Mouse (Mus musculus) heart, embryonic 12.5 days (tissue): ENCODE measurements at regions not wholly inside any gene's neighbourhood (a gene's known extent, or its start where the extent isn't known, plus 50 kb on each side); places are given as distances from the start of the nearest gene placed in this dataset.

Source experiments
- ATAC-seq: fragments of 200-750 bp; cut with Nextera tagmentation; 2 replicates; pipeline ENCODE4 v1.8.0; 2017; ENCODE audit warnings: moderate TSS enrichment, moderate library complexity; ENCODE audit not compliant: insufficient number of reproducible peaks, low FRiP score
- H3K27ac ChIP-seq: fragments of 300-500 bp; sonication (generic); 2 replicates; pipeline ENCODE4 v1.5.1; 2016; ENCODE audit warnings: mild to moderate bottlenecking, moderate library complexity; ENCODE audit not compliant: poor library complexity, severe bottlenecking
- H3K27me3 ChIP-seq: fragments of 300-500 bp; sonication (generic); replicated peaks from 2 replicates; pipeline ENCODE4 v1.6.1; 2016; ENCODE audit warnings: mild to moderate bottlenecking, moderate library complexity
- H3K36me3 ChIP-seq: fragments of 300-500 bp; sonication (generic); 2 replicates; pipeline ENCODE4 v1.6.1; 2016; ENCODE audit warnings: mild to moderate bottlenecking, moderate library complexity
- H3K4me1 ChIP-seq: fragments of 300-500 bp; sonication (generic); replicated peaks from 2 replicates; pipeline ENCODE4 v1.6.1; 2016; ENCODE audit warnings: mild to moderate bottlenecking
- H3K4me2 ChIP-seq: fragments of 300-500 bp; sonication (generic); 2 replicates; pipeline ENCODE4 v1.6.1; 2016; ENCODE audit warnings: mild to moderate bottlenecking, moderate library complexity
- H3K4me3 ChIP-seq: fragments of 300-500 bp; sonication (generic); 2 replicates; pipeline ENCODE4 v1.5.1; 2016; ENCODE audit warnings: mild to moderate bottlenecking
- H3K9ac ChIP-seq: fragments of 300-500 bp; sonication (generic); 2 replicates; pipeline ENCODE4 v1.6.1; 2016; ENCODE audit warnings: mild to moderate bottlenecking, moderate library complexity
- H3K9me3 ChIP-seq: fragments of 300-500 bp; sonication (generic); replicated peaks from 2 replicates; pipeline ENCODE4 v1.6.1; 2016; ENCODE audit warnings: mild to moderate bottlenecking, moderate library complexity
- WGBS: fragments of 180-500 bp; shearing (Covaris S2); methylation state at CpG from one replicate; pipeline ENCODE4 v1.1.7; 2016; 5-methylcytosine and 5-hydroxymethylcytosine counted together

DNA sequence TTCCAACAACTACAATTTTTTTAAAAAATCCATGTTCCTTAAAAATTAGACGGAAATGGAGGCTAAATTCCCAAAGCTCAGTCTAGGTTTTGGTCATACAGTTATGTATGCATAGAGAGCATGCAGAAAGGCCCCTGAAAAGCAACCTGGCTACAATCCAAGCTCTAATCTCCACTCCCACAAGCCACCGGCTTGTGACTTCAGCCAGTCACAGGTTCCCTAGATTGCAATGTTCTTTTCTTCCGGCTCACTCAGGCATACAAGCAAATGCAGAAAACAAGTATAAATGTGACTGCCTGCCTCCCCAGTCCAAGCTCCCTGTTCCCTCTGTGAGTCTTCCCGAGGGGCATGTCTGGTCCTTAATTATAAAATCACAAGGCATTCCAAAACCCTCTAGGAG lies 171.2 kb upstream of the Pou3f3 start:
- H3K27me3 ChIP-seq = no peaks in the 10 kb centered on the region
- ATAC-seq = no peak
- 0 out of 2 replicates have a peak, but pooled peaks cover 8% of the 10 kb centered on the region for H3K4me1 ChIP-seq
- H3K36me3 ChIP-seq = no peaks in the 10 kb centered on the region
- no peaks in the 10 kb centered on the region for H3K9me3 ChIP-seq
- 41% methylated on average over 4 of the region's 4 CpGs for WGBS
- H3K27ac ChIP-seq = no peak overlapping the region
- H3K9ac ChIP-seq = no peak overlapping the region
- no peak overlapping the region for H3K4me2 ChIP-seq
- H3K4me3 ChIP-seq = no peak overlapping the region

DNA sequence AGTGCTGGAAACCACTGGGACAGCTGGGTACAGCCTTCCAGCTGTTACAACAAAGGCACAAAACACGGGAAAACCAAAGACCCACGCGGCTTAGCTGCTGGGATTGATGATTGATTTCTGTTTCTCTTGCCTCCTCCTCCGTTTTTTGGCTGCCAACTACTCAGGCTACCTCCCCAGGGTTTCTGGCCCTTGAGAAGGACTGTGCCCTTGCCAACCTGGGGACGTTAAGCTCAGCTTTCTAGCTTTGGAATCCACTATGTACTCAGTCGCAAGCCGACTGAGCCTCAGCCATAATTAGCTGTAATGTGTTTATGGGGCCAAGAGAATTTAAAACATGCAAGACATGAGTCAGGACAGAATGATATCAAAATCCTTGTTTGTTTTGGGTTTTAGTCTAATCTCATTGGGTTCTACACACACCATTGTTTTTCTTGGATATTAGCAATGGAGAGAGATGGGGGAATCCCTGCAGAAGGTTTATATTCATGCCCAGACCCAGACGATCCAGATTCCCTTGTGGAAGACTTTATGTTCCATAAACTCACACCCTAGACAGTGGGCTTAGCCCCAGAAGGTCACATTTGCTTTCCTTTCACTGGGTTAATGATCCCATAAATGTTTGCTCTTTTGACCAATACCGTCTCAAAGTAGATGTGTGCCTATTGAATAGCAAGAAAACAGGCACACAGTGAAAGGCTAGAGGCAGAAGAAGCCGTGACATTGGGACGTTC lies 167.7 kb upstream of the Pou3f3 start:
- Histone ChIP-seq H3K36me3 (no peaks in the 10 kb centered on the region), H3K9ac (no peak overlapping the region), H3K4me3 (no peak overlapping the region), H3K4me1 (0 out of 2 replicates have a peak, but pooled peaks cover 8% of the 10 kb centered on the region), H3K27ac (no peak overlapping the region), H3K9me3 (no peaks in the 10 kb centered on the region), H3K27me3 (no peaks in the 10 kb centered on the region), H3K4me2 (no peak overlapping the region)
- 64% methylated on average over 11 of the region's 11 CpGs for WGBS
- ATAC-seq = no peak

DNA sequence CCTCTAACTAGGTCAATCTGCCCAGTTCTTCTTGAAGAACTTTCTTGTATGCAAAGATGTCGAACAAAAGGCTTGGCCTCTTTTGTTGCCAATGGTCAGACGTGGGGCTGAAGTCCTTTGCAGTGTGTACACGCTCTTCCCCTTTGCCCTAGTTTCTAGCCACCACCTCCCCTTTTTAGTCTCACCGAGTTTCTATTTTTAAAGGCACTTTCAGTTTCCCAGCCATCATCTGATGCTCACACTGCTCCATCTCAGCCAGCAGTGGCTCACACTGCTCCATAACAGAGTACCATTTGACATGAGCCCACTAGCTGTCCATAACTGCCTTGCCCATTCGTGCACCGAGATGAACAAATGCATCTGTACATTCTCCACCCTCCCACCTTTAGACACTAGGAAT lies 162.7 kb upstream of the Pou3f3 start:
- H3K27ac ChIP-seq = no peak overlapping the region
- no peaks in the 10 kb centered on the region for H3K36me3 ChIP-seq
- H3K9me3 ChIP-seq = no peaks in the 10 kb centered on the region
- H3K4me3 ChIP-seq = no peak overlapping the region
- H3K4me2 ChIP-seq = peak overlapping the region; percentile 4; the same call in 1 of the 2 replicates
- no peak overlapping the region for H3K9ac ChIP-seq
- H3K27me3 ChIP-seq = no peaks in the 10 kb centered on the region
- no peak for ATAC-seq
- 60% methylated on average over 6 of the region's 6 CpGs for WGBS
- H3K4me1 ChIP-seq = no peaks in the 10 kb centered on the region

DNA sequence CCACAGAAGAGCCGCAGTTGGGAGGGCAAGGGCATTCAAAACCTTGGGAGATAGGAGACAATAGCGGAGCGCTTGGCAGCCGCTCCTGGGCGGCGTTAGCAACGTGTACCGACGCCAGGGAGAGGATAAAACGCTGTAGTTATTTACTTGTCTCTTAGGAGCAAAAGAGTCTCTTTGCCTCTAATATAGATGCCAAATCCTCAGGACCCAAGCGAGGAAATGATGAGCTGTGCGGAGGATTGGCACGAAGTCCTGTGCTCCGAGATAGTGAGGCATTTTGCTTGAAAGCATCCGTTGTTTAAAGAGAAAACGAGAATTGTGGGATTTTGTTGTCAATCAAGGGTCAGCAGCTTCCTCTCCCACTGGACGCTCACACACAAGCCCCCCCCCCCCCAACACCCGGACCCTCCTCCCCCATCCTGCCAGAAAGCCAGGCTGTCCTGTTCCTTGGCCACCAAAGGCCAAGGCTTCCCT lies 156.5 kb upstream of the Pou3f3 start:
- no peaks in the 10 kb centered on the region for H3K36me3 ChIP-seq
- H3K4me3 ChIP-seq = no peak overlapping the region
- H3K4me2 ChIP-seq = peak overlapping the region; percentile 42
- H3K9ac ChIP-seq = no peak overlapping the region
- H3K27me3 ChIP-seq = no peaks in the 10 kb centered on the region
- no peak overlapping the region for H3K27ac ChIP-seq
- no peak for ATAC-seq
- 55% methylated on average over 18 of the region's 18 CpGs for WGBS
- H3K4me1 ChIP-seq = no peaks in the 10 kb centered on the region
- no peaks in the 10 kb centered on the region for H3K9me3 ChIP-seq

DNA sequence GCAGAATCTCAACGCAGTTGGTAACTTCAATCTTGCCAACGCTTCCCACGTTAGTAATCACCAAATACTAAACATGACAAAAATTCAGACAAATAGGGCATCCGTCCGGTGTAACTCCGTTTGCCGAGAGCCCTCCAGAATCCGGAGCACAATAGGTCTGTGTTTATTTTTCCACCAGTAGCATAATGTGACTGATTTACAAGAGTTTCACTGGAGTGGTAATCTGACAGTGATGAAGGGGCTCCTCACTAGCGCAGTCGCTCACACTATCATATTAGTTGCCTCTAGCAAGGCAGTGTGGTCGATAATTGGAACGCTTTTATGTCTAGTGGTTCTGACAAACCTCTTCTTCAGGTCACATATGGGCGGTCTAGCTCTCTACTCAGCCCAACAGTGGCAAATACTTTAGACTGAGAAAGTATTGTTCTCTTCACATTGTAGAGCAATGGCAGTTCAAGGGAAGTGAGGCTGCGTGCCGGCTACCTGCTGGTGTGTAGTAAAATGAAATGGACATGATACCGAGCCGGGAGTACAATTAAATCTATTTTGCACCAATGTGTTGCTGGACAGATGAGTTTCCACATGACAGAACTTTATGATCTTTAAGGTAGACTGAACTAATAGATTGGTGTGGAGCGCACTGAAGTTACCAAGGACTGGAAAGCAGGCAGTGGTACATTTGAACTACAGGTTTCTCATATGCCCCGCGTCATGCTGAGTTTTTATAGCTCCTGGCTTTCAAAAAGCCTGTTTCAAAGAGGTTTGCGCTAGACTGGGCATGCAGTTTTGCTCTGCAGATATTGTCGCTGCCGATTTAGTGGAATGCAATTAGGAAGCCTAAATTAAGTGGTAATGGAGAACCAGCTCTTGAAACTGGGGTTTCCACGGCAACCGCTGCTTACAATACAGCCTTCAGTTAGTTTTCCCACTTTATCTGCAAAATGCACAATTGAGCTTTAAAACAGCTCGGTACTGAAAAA lies 155.7 kb upstream of the Pou3f3 start:
- Histone ChIP-seq H3K4me2 (peak overlapping the region; percentile 42), H3K27ac (no peak overlapping the region), H3K9me3 (no peaks in the 10 kb centered on the region)

DNA sequence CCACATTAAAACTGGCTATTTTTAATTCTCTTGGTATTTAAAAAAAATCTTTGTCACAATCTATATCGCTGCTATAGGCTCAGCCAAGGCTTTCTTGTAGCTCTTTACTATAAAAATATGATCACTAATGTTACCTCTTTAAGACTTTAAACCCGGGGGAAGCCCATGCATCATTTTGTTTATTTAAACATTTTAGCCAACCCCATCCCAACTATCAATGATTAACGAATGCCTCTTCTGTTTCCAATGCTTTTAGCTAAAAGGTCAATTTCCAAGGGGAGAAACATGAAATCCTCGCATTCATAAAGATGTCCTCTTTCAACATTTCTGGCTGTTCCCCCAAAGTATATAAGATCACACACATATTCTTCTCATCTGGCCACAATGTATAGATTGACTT lies 153.6 kb upstream of the Pou3f3 start:
- H3K4me1 ChIP-seq = no peaks in the 10 kb centered on the region
- H3K9me3 ChIP-seq = no peaks in the 10 kb centered on the region
- H3K9ac ChIP-seq = no peak overlapping the region
- WGBS = 68% methylated on average over 4 of the region's 4 CpGs
- H3K36me3 ChIP-seq = no peaks in the 10 kb centered on the region
- H3K27me3 ChIP-seq = no peaks in the 10 kb centered on the region
- H3K27ac ChIP-seq = no peak overlapping the region
- no peak overlapping the region for H3K4me2 ChIP-seq
- ATAC-seq = no peak
- H3K4me3 ChIP-seq = no peak overlapping the region

More for the DNA sequence above, 155.7 kb upstream of the Pou3f3 start:
- no peak for ATAC-seq
- 68% methylated on average over 26 of the region's 26 CpGs for WGBS
- no peaks in the 10 kb centered on the region for H3K27me3 ChIP-seq
- H3K36me3 ChIP-seq = no peaks in the 10 kb centered on the region
- H3K9ac ChIP-seq = no peak overlapping the region
- H3K4me3 ChIP-seq = no peak overlapping the region
- H3K4me1 ChIP-seq = no peaks in the 10 kb centered on the region

DNA sequence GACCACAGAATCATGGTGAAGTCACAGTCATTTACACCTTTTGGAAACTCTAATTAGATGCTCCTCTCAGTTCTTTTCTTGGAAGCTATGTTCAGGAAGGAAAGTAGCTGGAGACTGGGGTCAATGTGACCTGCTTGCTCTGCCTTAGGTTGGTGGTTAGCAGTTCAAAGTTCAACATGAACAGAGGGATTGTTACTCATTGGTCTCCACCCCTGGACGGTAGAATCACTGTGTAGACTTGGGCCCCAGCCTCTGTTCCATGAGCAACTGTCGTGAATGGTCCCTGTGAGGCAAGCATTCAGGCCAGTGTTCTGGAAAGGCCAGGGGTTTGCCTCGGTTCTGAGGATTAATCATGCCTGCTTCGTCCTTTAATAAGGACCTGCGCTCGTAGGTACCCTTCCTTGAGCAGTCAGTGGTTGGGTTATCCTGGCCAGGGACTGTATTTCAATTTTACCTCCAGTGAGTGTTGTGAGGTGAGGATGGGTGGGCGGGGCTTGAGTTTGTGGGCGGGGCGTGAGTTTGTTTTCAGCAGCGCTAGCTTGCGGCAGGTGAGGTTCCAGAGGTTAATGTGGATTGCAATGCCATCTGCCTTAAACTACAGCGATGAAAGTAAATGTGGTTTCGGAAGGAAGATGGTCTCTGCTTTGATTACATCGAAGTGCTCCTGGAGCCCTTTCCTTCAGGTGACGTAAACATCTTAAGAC lies 152.6 kb upstream of the Pou3f3 start:
- Histone ChIP-seq H3K4me3 (no peak overlapping the region), H3K36me3 (no peaks in the 10 kb centered on the region), H3K27ac (no peak overlapping the region), H3K9ac (no peak overlapping the region), H3K27me3 (no peaks in the 10 kb centered on the region), H3K4me2 (no peak overlapping the region), H3K4me1 (no peaks in the 10 kb centered on the region), H3K9me3 (no peaks in the 10 kb centered on the region)
- 34% methylated on average over 15 of the region's 15 CpGs for WGBS
- ATAC-seq = no peak

DNA sequence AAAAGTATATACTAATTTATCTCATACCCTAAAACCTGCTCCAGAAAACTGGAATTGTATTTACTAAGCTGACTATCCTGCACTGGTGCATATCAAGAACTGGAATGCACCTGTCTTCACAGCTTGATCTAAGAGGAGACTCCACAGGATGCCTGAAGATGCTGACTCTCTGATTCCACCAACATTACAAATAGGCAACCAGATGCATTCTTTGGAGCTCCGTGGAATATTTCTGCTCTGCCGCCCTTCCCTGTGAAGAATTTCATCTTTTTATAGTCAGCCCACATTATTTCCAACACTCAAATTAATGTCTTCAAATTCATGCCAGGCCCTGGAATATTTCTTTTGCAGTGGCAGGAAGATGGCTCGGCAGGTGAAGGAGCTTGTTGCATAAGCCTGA lies 148.7 kb upstream of the Pou3f3 start:
- Histone ChIP-seq H3K27me3 (no peaks in the 10 kb centered on the region), H3K4me3 (no peak overlapping the region), H3K27ac (no peak overlapping the region), H3K9me3 (no peaks in the 10 kb centered on the region), H3K9ac (no peak overlapping the region), H3K4me1 (no peaks in the 10 kb centered on the region), H3K36me3 (no peaks in the 10 kb centered on the region), H3K4me2 (no peak overlapping the region)
- ATAC-seq = no peak
- 82% methylated on average over 3 of the region's 3 CpGs for WGBS

DNA sequence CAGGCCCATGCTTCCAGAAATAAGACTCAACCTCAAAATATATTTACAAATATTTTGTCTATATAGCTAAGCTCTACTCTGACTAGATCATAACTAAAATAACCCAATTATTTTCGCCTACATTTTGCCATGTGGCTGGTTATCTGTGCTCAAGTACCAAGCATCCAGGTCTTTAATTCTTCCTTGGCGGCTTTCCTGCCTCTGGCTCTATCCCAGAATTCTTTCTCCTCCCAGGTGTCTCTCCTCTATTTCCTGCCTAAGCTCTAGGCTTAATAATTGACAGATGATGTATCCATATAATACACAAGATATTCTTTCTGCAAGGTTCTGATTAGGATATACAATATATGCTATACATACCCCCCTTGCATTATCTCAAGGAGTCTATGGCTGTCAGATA lies 138.3 kb upstream of the Pou3f3 start:
- no peaks in the 10 kb centered on the region for H3K36me3 ChIP-seq
- WGBS = 63% methylated on average over 2 of the region's 2 CpGs

DNA sequence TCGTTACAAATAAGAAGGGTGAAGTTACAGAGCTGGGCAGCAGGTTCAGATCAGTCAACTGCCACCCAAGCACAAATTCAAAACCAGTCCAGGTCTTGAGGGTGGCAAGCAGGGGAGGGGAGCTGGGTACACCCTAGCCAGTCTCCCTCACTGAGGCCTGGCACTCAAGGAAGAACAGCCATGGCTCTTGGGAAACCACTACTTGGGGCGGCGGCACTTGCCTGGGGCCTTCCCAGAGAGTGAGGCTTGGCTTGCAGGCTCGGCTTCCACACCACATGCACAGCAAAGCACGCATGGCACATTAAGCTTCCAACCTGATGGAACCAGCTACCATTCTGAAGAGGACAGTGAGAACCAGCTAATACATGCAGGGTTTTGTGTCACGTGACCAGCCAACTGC lies 127.9 kb upstream of the Pou3f3 start:
- H3K4me1 ChIP-seq = no peaks in the 10 kb centered on the region
- H3K36me3 ChIP-seq = no peaks in the 10 kb centered on the region
- no peaks in the 10 kb centered on the region for H3K9me3 ChIP-seq
- no peak for ATAC-seq
- H3K4me3 ChIP-seq = no peak overlapping the region
- WGBS = 84% methylated on average over 6 of the region's 6 CpGs
- H3K9ac ChIP-seq = no peak overlapping the region
- H3K27me3 ChIP-seq = no peaks in the 10 kb centered on the region
- no peak overlapping the region for H3K27ac ChIP-seq
- no peak overlapping the region for H3K4me2 ChIP-seq

More for the DNA sequence above, 138.3 kb upstream of the Pou3f3 start:
- H3K27me3 ChIP-seq = no peaks in the 10 kb centered on the region
- no peak for ATAC-seq
- H3K9me3 ChIP-seq = no peaks in the 10 kb centered on the region
- H3K4me3 ChIP-seq = no peak overlapping the region
- no peak overlapping the region for H3K27ac ChIP-seq
- no peak overlapping the region for H3K4me2 ChIP-seq
- no peak overlapping the region for H3K9ac ChIP-seq
- no peaks in the 10 kb centered on the region for H3K4me1 ChIP-seq

DNA sequence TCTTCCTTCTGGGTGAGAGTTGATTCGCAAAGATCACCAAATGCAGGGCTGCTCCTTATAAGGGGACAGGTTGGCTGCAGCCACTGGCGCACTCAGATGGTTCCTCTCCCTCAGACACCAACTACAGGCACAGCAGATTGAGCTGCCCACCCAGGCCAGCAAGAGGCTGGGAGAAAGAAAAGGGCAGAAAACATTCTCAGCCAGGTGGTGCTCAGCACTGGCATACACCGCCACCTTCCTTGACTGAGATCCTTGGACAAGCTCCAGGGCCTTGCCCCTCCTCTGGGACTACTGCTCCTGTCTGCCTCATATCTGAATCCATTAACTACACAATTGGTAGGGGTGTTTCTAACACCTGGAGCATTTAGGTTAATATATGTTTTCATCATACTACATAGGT lies 110.4 kb upstream of the Pou3f3 start:
- Histone ChIP-seq H3K9ac (no peak overlapping the region), H3K27me3 (no peaks in the 10 kb centered on the region; the same call in 1 of the 2 replicates), H3K9me3 (0 out of 2 replicates have a peak, but pooled peaks cover 3% of the 10 kb centered on the region), H3K4me3 (no peak overlapping the region), H3K4me1 (no peaks in the 10 kb centered on the region), H3K4me2 (no peak overlapping the region), H3K27ac (no peak overlapping the region), H3K36me3 (no peaks in the 10 kb centered on the region)
- no peak for ATAC-seq
- whole genome bisulfite sequencing = 70% methylated on average over 3 of the region's 3 CpGs
